Mouse (Mus musculus) kidney, embryonic 16.5 days (tissue): Measurements from ENCODE around the gene Col20a1. TPM values are rescaled to one million over a fixed set of nuclear protein-coding genes. Genes with fewer than 3 reads are reported as not detected.
A peak's percentile ranks its signal among the peaks of the same experiment; 100 is the strongest.

Experiments
- ATAC-seq: fragments of 200-750 bp; cut with Nextera tagmentation; 2 replicates; pipeline ENCODE4 v1.8.0; 2017; ENCODE audit warnings: moderate TSS enrichment; ENCODE audit not compliant: low FRiP score, low TSS enrichment
- H3K27ac ChIP-seq: fragments of 300-500 bp; sonication (generic); 2 replicates; pipeline ENCODE4 v1.5.1; 2014; ENCODE audit warnings: low read length
- H3K27me3 ChIP-seq: fragments of 300-500 bp; sonication (generic); 2 replicates; pipeline ENCODE4 v1.6.1; 2014; ENCODE audit warnings: low read length, control low read depth, mixed read lengths; ENCODE audit not compliant: insufficient read depth
- H3K36me3 ChIP-seq: fragments of 300-500 bp; sonication (generic); 2 replicates; pipeline ENCODE4 v1.6.1; 2014; ENCODE audit warnings: low read length, control low read depth, mixed read lengths; ENCODE audit not compliant: insufficient read depth
- H3K4me1 ChIP-seq: fragments of 300-500 bp; sonication (generic); 2 replicates; pipeline ENCODE4 v1.6.1; 2014; ENCODE audit warnings: low read length, control low read depth, mixed read lengths; ENCODE audit not compliant: insufficient read depth
- H3K4me2 ChIP-seq: fragments of 300-500 bp; sonication (generic); replicated peaks from 2 replicates; pipeline ENCODE4 v1.6.1; 2014; ENCODE audit warnings: low read depth, low read length
- H3K4me3 ChIP-seq: fragments of 300-500 bp; sonication (generic); 2 replicates; pipeline ENCODE4 v1.5.1; 2014; ENCODE audit warnings: mild to moderate bottlenecking, low read length
- H3K9ac ChIP-seq: fragments of 300-500 bp; sonication (generic); replicated peaks from 2 replicates; pipeline ENCODE4 v1.6.1; 2014; ENCODE audit warnings: low read length
- H3K9me3 ChIP-seq: fragments of 300-500 bp; sonication (generic); 2 replicates; pipeline ENCODE4 v1.6.1; 2016; ENCODE audit warnings: low read length, control low read depth
- WGBS: fragments of 180-500 bp; shearing (Covaris S2); extraction: QIAGEN DNeasy Blood & Tissue Kit; methylation state at CpG from one replicate; pipeline ENCODE4 v1.1.7; 2014; 5-methylcytosine and 5-hydroxymethylcytosine counted together
- polyA plus RNA-seq: library from polyadenylated mRNA; unstranded; fragments of >200 nt; fragmentation: Nextera tagmentation; extraction: Ambion mirVana; gene quantifications from 2 replicates; pipeline ENCODE4 v1.2.1, GENCODE M21; 2015

Gene Col20a1
- polyA plus RNA-seq, 1 experiment from 2014 or later: 0.47 TPM

GRCm38 (mm10) chr2:181033310-181033709 lies 47.0 kb downstream of the Col20a1 start:
- Histone ChIP-seq H3K4me3 (no peak overlapping the region), H3K27me3 (peaks cover 18% of the 10 kb centered on the region), H3K4me2 (no peak overlapping the region), H3K9me3 (no peaks in the 10 kb centered on the region), H3K4me1 (no peaks in the 10 kb centered on the region), H3K36me3 (no peaks in the 10 kb centered on the region), H3K9ac (no peak overlapping the region), H3K27ac (no peak overlapping the region)
- ATAC-seq: no peak
- 68% methylated on average over 6 of the region's 6 CpGs for WGBS

GRCm38 (mm10) chr2:181035186-181035585 lies 48.9 kb downstream of the Col20a1 start:
- Histone ChIP-seq H3K36me3 (no peaks in the 10 kb centered on the region), H3K27me3 (peaks cover 30% of the 10 kb centered on the region), H3K9me3 (no peaks in the 10 kb centered on the region), H3K9ac (no peak overlapping the region), H3K4me2 (no peak overlapping the region), H3K27ac (no peak overlapping the region), H3K4me3 (no peak overlapping the region), H3K4me1 (peaks cover 7% of the 10 kb centered on the region; the same call in 1 of the 2 replicates)
- no peak for ATAC-seq
- WGBS: 71% methylated on average over 7 of the region's 7 CpGs

- Histone ChIP-seq H3K36me3 (no peaks in the 10 kb centered on the region), H3K27ac (no peak overlapping the region), H3K4me2 (no peak overlapping the region), H3K9me3 (no peaks in the 10 kb centered on the region), H3K4me3 (no peak overlapping the region), H3K9ac (no peak overlapping the region), H3K27me3 (peaks cover 41% of the 10 kb centered on the region), H3K4me1 (peaks cover 7% of the 10 kb centered on the region; the same call in 1 of the 2 replicates)
- no peak for ATAC-seq
- 82% methylated on average over 6 of the region's 6 CpGs for WGBS
Observed at GRCm38 (mm10) chr2:181036561-181036960, 50.2 kb downstream of the Col20a1 start.

- peak overlapping the region; percentile 69 for H3K9ac ChIP-seq
- no peaks in the 10 kb centered on the region for H3K36me3 ChIP-seq
- WGBS: under 1% methylated on average over 60 of the region's 63 CpGs
- peaks cover 41% of the 10 kb centered on the region for H3K27me3 ChIP-seq
- H3K4me3 ChIP-seq: peak overlapping the region; percentile 58
- no peaks in the 10 kb centered on the region for H3K9me3 ChIP-seq
- peak overlapping the region; percentile 87 for H3K4me2 ChIP-seq
- H3K27ac ChIP-seq: no peak overlapping the region
- peak; percentile 22; the same call in 1 of the 2 replicates for ATAC-seq
- H3K4me1 ChIP-seq: peaks cover 23% of the 10 kb centered on the region
Observed at GRCm38 (mm10) chr2:181038644-181039355, 52.5 kb downstream of the Col20a1 start.

- peaks cover 23% of the 10 kb centered on the region for H3K4me1 ChIP-seq
- peak; percentile 3; the same call in 1 of the 2 replicates for ATAC-seq
- no peak overlapping the region for H3K27ac ChIP-seq
- H3K9me3 ChIP-seq: no peaks in the 10 kb centered on the region
- H3K27me3 ChIP-seq: peaks cover 41% of the 10 kb centered on the region
- peak overlapping the region; percentile 87 for H3K4me2 ChIP-seq
- whole genome bisulfite sequencing: under 1% methylated on average over 16 of the region's 16 CpGs
- H3K36me3 ChIP-seq: no peaks in the 10 kb centered on the region
- peak overlapping the region; percentile 69 for H3K9ac ChIP-seq
- H3K4me3 ChIP-seq: peak overlapping the region; percentile 58
Observed at GRCm38 (mm10) chr2:181039356-181039680, 53.0 kb downstream of the Col20a1 start.

GRCm38 (mm10) chr2:181041941-181042340 lies 55.6 kb downstream of the Col20a1 start:
- no peak overlapping the region for H3K4me2 ChIP-seq
- H3K27me3 ChIP-seq: peaks cover 36% of the 10 kb centered on the region
- no peaks in the 10 kb centered on the region for H3K9me3 ChIP-seq
- peaks cover 23% of the 10 kb centered on the region for H3K4me1 ChIP-seq
- no peaks in the 10 kb centered on the region for H3K36me3 ChIP-seq
- no peak overlapping the region for H3K9ac ChIP-seq
- 9% methylated on average over 7 of the region's 7 CpGs for WGBS
- peak; percentile 68 for ATAC-seq
- H3K4me3 ChIP-seq: no peak overlapping the region
- H3K27ac ChIP-seq: no peak overlapping the region

GRCm38 (mm10) chr2:181042376-181042775 lies 56.0 kb downstream of the Col20a1 start:
- peaks cover 32% of the 10 kb centered on the region for H3K27me3 ChIP-seq
- no peak for ATAC-seq
- H3K27ac ChIP-seq: no peak overlapping the region

GRCm38 (mm10) chr2:181043437-181043836 lies 57.1 kb downstream of the Col20a1 start, which contains the start of gene Chrna4:
Chrna4 (minus strand) TSS chr2:181043546.
- H3K4me2 ChIP-seq: no peak within 1 kb of the TSS
- WGBS: 51% methylated on average over 3 of the region's 3 CpGs
- H3K27me3 ChIP-seq: peaks cover 24% of the 10 kb centered on the region
- no peak within 1 kb of the TSS for H3K9ac ChIP-seq
- no peaks in the 10 kb centered on the region for H3K36me3 ChIP-seq
- H3K9me3 ChIP-seq: no peaks in the 10 kb centered on the region
- H3K4me3 ChIP-seq: no peak within 1 kb of the TSS
- H3K4me1 ChIP-seq: peaks cover 23% of the 10 kb centered on the region
- ATAC-seq: no peak
- H3K27ac ChIP-seq: no peak within 1 kb of the TSS

More at GRCm38 (mm10) chr2:181042376-181042775, 56.0 kb downstream of the Col20a1 start:
- Histone ChIP-seq H3K9ac (no peak overlapping the region), H3K4me3 (no peak overlapping the region), H3K36me3 (no peaks in the 10 kb centered on the region), H3K9me3 (no peaks in the 10 kb centered on the region), H3K4me1 (peaks cover 23% of the 10 kb centered on the region), H3K4me2 (no peak overlapping the region)

GRCm38 (mm10) chr2:181044001-181044400 lies 57.7 kb downstream of the Col20a1 start:
- Histone ChIP-seq H3K4me2 (no peak overlapping the region), H3K27me3 (peaks cover 21% of the 10 kb centered on the region), H3K4me1 (peaks cover 23% of the 10 kb centered on the region), H3K27ac (no peak overlapping the region), H3K4me3 (no peak overlapping the region), H3K36me3 (no peaks in the 10 kb centered on the region), H3K9me3 (no peaks in the 10 kb centered on the region), H3K9ac (no peak overlapping the region)
- 18% methylated on average over 3 of the region's 3 CpGs for WGBS
- no peak for ATAC-seq

GRCm38 (mm10) chr2:181048252-181048945 lies 62.1 kb downstream of the Col20a1 start:
- Histone ChIP-seq H3K9ac (no peak overlapping the region), H3K4me1 (peaks cover under 1% of the 10 kb centered on the region), H3K9me3 (no peaks in the 10 kb centered on the region), H3K27ac (no peak overlapping the region), H3K4me2 (no peak overlapping the region), H3K27me3 (no peaks in the 10 kb centered on the region), H3K36me3 (no peaks in the 10 kb centered on the region), H3K4me3 (no peak overlapping the region)
- 45% methylated on average over 7 of the region's 7 CpGs for WGBS
- ATAC-seq: no peak
